Mouse (Mus musculus) MEL (cell line): ENCODE measurements around the gene Ypel3. TPM values are rescaled to one million over a fixed set of nuclear protein-coding genes. Genes with fewer than 3 reads are reported as not detected.
"Not testable (repeated sequence)": the region's sequence is repeated elsewhere in the genome, so short reads cannot be mapped to it uniquely, and the experiment has no call there.

Source experiments
- DNase-seq: peaks from one replicate; pipeline ENCODE4 v3.0.0; 2011; ENCODE audit warnings: low read depth, low spot score
- H3K27ac ChIP-seq: 2 replicates; pipeline ENCODE4 v1.5.1; 2012; ENCODE audit warnings: low read depth, mild to moderate bottlenecking, control low read depth, low read length, moderate library complexity; ENCODE audit not compliant: control insufficient read depth
- H3K27me3 ChIP-seq, 2 experiments: fragments of 150-350 bp in 1 of 2; sonication (generic) in 1 of 2; 2 replicates each; pipeline ENCODE4 v1.6.1; 2012; ENCODE audit warnings: low read length in 2 of 2, mild to moderate bottlenecking in 2 of 2, improper control_type of control experiment in 1 of 2, moderate library complexity in 1 of 2; ENCODE audit not compliant: insufficient read depth in 2 of 2, control insufficient read depth in 1 of 2
- H3K36me3 ChIP-seq, 2 experiments: 2 replicates each; pipeline ENCODE4 v1.6.1; 2012 to 2014; ENCODE audit warnings: low read length in 2 of 2, improper control_type of control experiment in 1 of 2, inconsistent platforms in 1 of 2, mild to moderate bottlenecking in 1 of 2; ENCODE audit not compliant: insufficient read depth in 2 of 2, control insufficient read depth in 1 of 2
- H3K4me1 ChIP-seq, 2 experiments: fragments of 150-350 bp in 1 of 2; sonication (generic) in 1 of 2; 2 replicates each; pipeline ENCODE4 v1.6.1; 2012; ENCODE audit warnings: low read length in 2 of 2, improper control_type of control experiment in 1 of 2, mild to moderate bottlenecking in 1 of 2; ENCODE audit not compliant: insufficient read depth in 2 of 2, control insufficient read depth in 1 of 2
- H3K4me3 ChIP-seq, 2 experiments: fragments of 150-350 bp in 1 of 2; sonication (generic) in 1 of 2; 2 replicates each; pipeline ENCODE4 v1.5.1; 2012; ENCODE audit warnings: low read depth in 2 of 2, low read length in 2 of 2, mild to moderate bottlenecking in 2 of 2, moderate library complexity in 2 of 2, control low read depth in 1 of 2, improper control_type of control experiment in 1 of 2; ENCODE audit not compliant: control insufficient read depth in 1 of 2, insufficient read depth in 1 of 2
- H3K79me2 ChIP-seq: 2 replicates; pipeline ENCODE4 v1.6.1; 2012; ENCODE audit warnings: mild to moderate bottlenecking, low read length, moderate library complexity; ENCODE audit not compliant: control insufficient read depth, poor library complexity, insufficient read depth
- H3K9ac ChIP-seq: 2 replicates; pipeline ENCODE4 v1.6.1; 2012; ENCODE audit warnings: low read depth, mild to moderate bottlenecking, control low read depth, low read length, moderate library complexity; ENCODE audit not compliant: control insufficient read depth, poor library complexity, severe bottlenecking
- H3K9me3 ChIP-seq: fragments of 150-350 bp; sonication (generic); replicated peaks from 2 replicates; pipeline ENCODE4 v1.6.1; 2012; ENCODE audit warnings: mild to moderate bottlenecking, low read length, improper control_type of control experiment, moderate library complexity; ENCODE audit not compliant: insufficient read depth
- BHLHE40 ChIP-seq: IDR thresholded peaks from 2 replicates; pipeline ENCODE4 v1.6.1; 2012; ENCODE audit warnings: low read depth, mild to moderate bottlenecking, inconsistent platforms, low read length, improper control_type of control experiment, borderline replicate concordance
- CTCF ChIP-seq, 3 experiments: IDR thresholded peaks in 2 of 3; conservative IDR thresholded peaks in 1 of 3; 2 replicates each; pipeline ENCODE4 v1.5.1; 2011 to 2012; ENCODE audit warnings: low read length in 3 of 3, low read depth in 2 of 3, mild to moderate bottlenecking in 2 of 3, improper control_type of control experiment in 1 of 3, inconsistent platforms in 1 of 3, mixed read lengths in 1 of 3, moderate library complexity in 1 of 3; ENCODE audit not compliant: control insufficient read depth in 1 of 3, insufficient read depth in 1 of 3, poor library complexity in 1 of 3, severe bottlenecking in 1 of 3
- E2F4 ChIP-seq: IDR thresholded peaks from 2 replicates; pipeline ENCODE4 v1.6.1; 2011; ENCODE audit warnings: low read depth, low read length, improper control_type of control experiment, borderline replicate concordance
- ELF1 ChIP-seq: IDR thresholded peaks from 2 replicates; pipeline ENCODE4 v1.6.1; 2014; ENCODE audit warnings: low read depth, mild to moderate bottlenecking, inconsistent platforms, low read length, improper control_type of control experiment, moderate library complexity
- ETS1 ChIP-seq: IDR thresholded peaks from 2 replicates; pipeline ENCODE4 v1.6.1; 2012; ENCODE audit warnings: low read depth, mild to moderate bottlenecking, inconsistent platforms, low read length, improper control_type of control experiment, moderate library complexity
- GATA1 ChIP-seq: IDR thresholded peaks from 2 replicates; pipeline ENCODE4 v1.6.1; 2011; ENCODE audit warnings: low read depth, low read length, improper control_type of control experiment
- HCFC1 ChIP-seq: IDR thresholded peaks from 2 replicates; pipeline ENCODE4 v1.6.1; 2012; ENCODE audit warnings: low read depth, mild to moderate bottlenecking, inconsistent platforms, low read length, improper control_type of control experiment, moderate library complexity
- JUND ChIP-seq: IDR thresholded peaks from 2 replicates; pipeline ENCODE4 v1.6.1; 2011; ENCODE audit warnings: low read depth, mild to moderate bottlenecking, improper control_type of control experiment, low read length
- KAT2A ChIP-seq: conservative IDR thresholded peaks from 2 replicates; pipeline ENCODE4 v1.6.1; 2012; ENCODE audit warnings: low read depth, low read length, improper control_type of control experiment, inconsistent platforms
- MAX ChIP-seq: IDR thresholded peaks from 2 replicates; pipeline ENCODE4 v1.6.1; 2011; ENCODE audit warnings: low read length, improper control_type of control experiment
- MAZ ChIP-seq: IDR thresholded peaks from 2 replicates; pipeline ENCODE4 v1.6.1; 2012; ENCODE audit warnings: low read depth, mild to moderate bottlenecking, inconsistent platforms, low read length, improper control_type of control experiment
- MEF2A ChIP-seq: IDR thresholded peaks from 2 replicates; pipeline ENCODE4 v1.6.1; 2014; ENCODE audit warnings: low read depth, mild to moderate bottlenecking, inconsistent platforms, low read length, improper control_type of control experiment; ENCODE audit not compliant: poor library complexity, insufficient replicate concordance, severe bottlenecking; ENCODE audit errors: extremely low read depth
- MXI1 ChIP-seq: IDR thresholded peaks from 2 replicates; pipeline ENCODE4 v1.6.1; 2011; ENCODE audit warnings: mild to moderate bottlenecking, low read depth, low read length, improper control_type of control experiment
- MYB ChIP-seq: IDR thresholded peaks from 2 replicates; pipeline ENCODE4 v1.6.1; 2011; ENCODE audit warnings: mild to moderate bottlenecking, low read depth, low read length, improper control_type of control experiment
- MYC ChIP-seq: IDR thresholded peaks from 2 replicates; pipeline ENCODE4 v1.6.1; 2011; ENCODE audit warnings: low read depth, mild to moderate bottlenecking, low read length, improper control_type of control experiment, moderate library complexity
- NELFE ChIP-seq: IDR thresholded peaks from 2 replicates; pipeline ENCODE4 v1.6.1; 2011; ENCODE audit warnings: low read depth, low read length, improper control_type of control experiment
- POLR2A ChIP-seq, 2 experiments: IDR thresholded peaks; 2 replicates each; pipeline ENCODE4 v1.6.1; 2011 to 2012; ENCODE audit warnings: low read length in 2 of 2, mild to moderate bottlenecking in 2 of 2, control low read depth in 1 of 2, improper control_type of control experiment in 1 of 2, low read depth in 1 of 2, moderate library complexity in 1 of 2; ENCODE audit not compliant: control insufficient read depth in 1 of 2, insufficient read depth in 1 of 2, poor library complexity in 1 of 2
- RAD21 ChIP-seq: IDR thresholded peaks from 2 replicates; pipeline ENCODE4 v1.6.1; 2011; ENCODE audit warnings: mild to moderate bottlenecking, low read depth, low read length, improper control_type of control experiment
- SMC3 ChIP-seq: IDR thresholded peaks from 2 replicates; pipeline ENCODE4 v1.6.1; 2011; ENCODE audit warnings: low read depth, low read length, improper control_type of control experiment
- TAL1 ChIP-seq: IDR thresholded peaks from 2 replicates; pipeline ENCODE4 v1.6.1; 2012; ENCODE audit warnings: mild to moderate bottlenecking, inconsistent platforms, low read length, moderate library complexity, mixed read lengths
- TBP ChIP-seq: IDR thresholded peaks from 2 replicates; pipeline ENCODE4 v1.8.0; 2011; ENCODE audit warnings: low read depth, low read length, improper control_type of control experiment
- USF1 ChIP-seq: IDR thresholded peaks from 2 replicates; pipeline ENCODE4 v1.6.1; 2014; ENCODE audit warnings: low read depth, mild to moderate bottlenecking, inconsistent platforms, low read length, improper control_type of control experiment, moderate library complexity
- ZNF384 ChIP-seq: IDR thresholded peaks from 2 replicates; pipeline ENCODE4 v1.6.1; 2012; ENCODE audit warnings: low read depth, mild to moderate bottlenecking, inconsistent platforms, low read length, improper control_type of control experiment
- polyA plus RNA-seq, 2 experiments: library from polyadenylated mRNA; stranded (reverse) in 1 of 2; unstranded in 1 of 2; fragments of >175 nt in 1 of 2; fragments of >200 nt in 1 of 2; gene quantifications; 2 replicates each; pipeline versions ENCODE4 v1.2.1 to v1.2.4; 2012; ENCODE audit warnings: low replicate concordance in 2 of 2, low read depth in 1 of 2; ENCODE audit not compliant: insufficient read length in 2 of 2, insufficient read depth in 1 of 2, missing spikeins in 1 of 2
- total RNA-seq: library from RNA; depleted of rRNA; stranded (reverse); fragments of 300-350 nt; gene quantifications from 2 replicates; pipeline ENCODE4 v1.2.3, GENCODE M21; 2012

Gene Ypel3
- total and polyA plus RNA-seq, 3 experiments = 2.1 to 12.6 TPM; not detected in 1

GRCm38 (mm10) chr7:126778147-126778546 lies 1.4 kb downstream of the Ypel3 start:
- H3K4me1 ChIP-seq = peaks cover 7 to 24% of the 10 kb centered on the region in 2 experiments
- H3K4me3 ChIP-seq = no peak overlapping the region
- H3K9ac ChIP-seq = no peak overlapping the region
- peaks cover 0 to 12% of the 10 kb centered on the region in 2 experiments; a peak in 2 of 4 replicates for H3K36me3 ChIP-seq
- no peaks in the 10 kb centered on the region; the same call in 1 of the 2 replicates for H3K79me2 ChIP-seq
- H3K9me3 ChIP-seq = no peaks in the 10 kb centered on the region
- no peak overlapping the region for H3K27ac ChIP-seq
- H3K27me3 ChIP-seq = no peaks in the 10 kb centered on the region
- no peak for DNase-seq
- no peak for TF ChIP-seq TAL1

- H3K27ac ChIP-seq, DNase-seq, H3K4me3 ChIP-seq, H3K9me3 ChIP-seq, H3K79me2 ChIP-seq, H3K9ac ChIP-seq, H3K27me3 ChIP-seq: not testable (repeated sequence)
- peaks cover 0 to 12% of the 10 kb centered on the region in 2 experiments; a peak in 2 of 4 replicates for H3K36me3 ChIP-seq
- H3K4me1 ChIP-seq = peaks cover 7 to 24% of the 10 kb centered on the region in 2 experiments
Observed at GRCm38 (mm10) chr7:126779101-126779500, 2.3 kb downstream of the Ypel3 start.

GRCm38 (mm10) chr7:126779983-126780970 lies 3.5 kb downstream of the Ypel3 start:
- H3K27ac ChIP-seq = peak overlapping the region; percentile 36; the same call in 1 of the 2 replicates
- H3K36me3 ChIP-seq = peaks cover 0 to 7% of the 10 kb centered on the region in 2 experiments; a peak in 2 of 4 replicates
- peak overlapping the region; percentile 4 to 12 for H3K4me3 ChIP-seq
- TF ChIP-seq POLR2A (IDR thresholded peaks at IDR 0.05; ENCODE audit: control insufficient read depth in 1 of 2, insufficient read depth in 1 of 2, low read depth in 1 of 2, low read length in 2 of 2, poor library complexity in 1 of 2) (no peak), MEF2A (no peak), ZNF384 (no peak), SMC3 (peak; percentile 76), RAD21 (peak; percentile 42), NELFE (peak; percentile 38; the same call in 1 of the 2 replicates), USF1 (peak; percentile 78), E2F4 (no peak), TBP (peak; percentile 25; the same call in 1 of the 2 replicates), MAZ (peak; percentile 62; the same call in 1 of the 2 replicates), MAX (peak; percentile 89), CTCF (IDR thresholded peaks at IDR 0.05 in 2 of 3, conservative IDR thresholded peaks at IDR 0.05 in 1 of 3; ENCODE audit: control insufficient read depth in 1 of 3, insufficient read depth in 1 of 3, low read depth in 2 of 3, low read length in 3 of 3, poor library complexity in 1 of 3, severe bottlenecking in 1 of 3) (peak; percentile 91 to 97 (median 95)), GATA1 (peak; percentile 66), KAT2A (peak; percentile 88), MYC (peak; percentile 89), BHLHE40 (0 out of 2 replicates have a peak, but pooled peaks have one; percentile 32), MXI1 (peak; percentile 80), HCFC1 (peak; percentile 99), JUND (no peak), MYB (no peak), ETS1 (peak; percentile 53; the same call in 1 of the 2 replicates), ELF1 (0 out of 2 replicates have a peak, but pooled peaks have one; percentile 32)

More at GRCm38 (mm10) chr7:126779983-126780970, 3.5 kb downstream of the Ypel3 start:
- H3K27me3 ChIP-seq = no peaks in the 10 kb centered on the region
- H3K4me1 ChIP-seq = peaks cover 7 to 24% of the 10 kb centered on the region in 2 experiments
- DNase-seq = peak; percentile 90
- peak overlapping the region; percentile 45 for H3K9ac ChIP-seq
- H3K9me3 ChIP-seq = no peaks in the 10 kb centered on the region
- H3K79me2 ChIP-seq = no peaks in the 10 kb centered on the region; the same call in 1 of the 2 replicates
